Mouse (Mus musculus) forebrain, embryonic 15.5 days (tissue): ENCODE data around the gene Nsdhl. TPM values are rescaled to one million over a fixed set of nuclear protein-coding genes. Genes with fewer than 3 reads are reported as not detected.

Experiments used
- ATAC-seq: fragments of 200-750 bp; cut with Nextera tagmentation; replicated peaks from 2 replicates; pipeline ENCODE4 v1.8.0; 2017; ENCODE audit warnings: mild to moderate bottlenecking, moderate TSS enrichment, moderate library complexity
- H3K27ac ChIP-seq: fragments of 300-500 bp; sonication (generic); replicated peaks from 2 replicates; pipeline ENCODE4 v1.5.1; 2015; ENCODE audit warnings: mild to moderate bottlenecking, inconsistent platforms
- H3K27me3 ChIP-seq: fragments of 300-500 bp; sonication (generic); 2 replicates; pipeline ENCODE4 v1.6.1; 2015; ENCODE audit warnings: inconsistent platforms
- H3K36me3 ChIP-seq: fragments of 300-500 bp; sonication (generic); 2 replicates; pipeline ENCODE4 v1.6.1; 2015; ENCODE audit warnings: mild to moderate bottlenecking, inconsistent platforms
- H3K4me1 ChIP-seq: fragments of 300-500 bp; sonication (generic); 2 replicates; pipeline ENCODE4 v1.6.1; 2015; ENCODE audit warnings: inconsistent platforms
- H3K4me2 ChIP-seq: fragments of 300-500 bp; sonication (generic); replicated peaks from 2 replicates; pipeline ENCODE4 v1.6.1; 2015; ENCODE audit warnings: mild to moderate bottlenecking, inconsistent platforms
- H3K4me3 ChIP-seq: fragments of 300-500 bp; sonication (generic); 2 replicates; pipeline ENCODE4 v1.5.1; 2015; ENCODE audit warnings: mild to moderate bottlenecking, inconsistent platforms
- H3K9ac ChIP-seq: fragments of 300-500 bp; sonication (generic); replicated peaks from 2 replicates; pipeline ENCODE4 v1.6.1; 2015; ENCODE audit warnings: mild to moderate bottlenecking, inconsistent platforms
- H3K9me3 ChIP-seq: fragments of 300-500 bp; sonication (generic); 2 replicates; pipeline ENCODE4 v1.6.1; 2016; ENCODE audit warnings: inconsistent platforms
- WGBS: fragments of 180-500 bp; shearing (Covaris S2); methylation state at CpG from one replicate; pipeline ENCODE4 v1.1.7; 2015; ENCODE audit warnings: mixed read lengths; 5-methylcytosine and 5-hydroxymethylcytosine counted together
- polyA plus RNA-seq: library from polyadenylated mRNA; unstranded; fragments of >200 nt; fragmentation: Nextera tagmentation; extraction: Ambion mirVana; gene quantifications from 2 replicates; pipeline ENCODE4 v1.2.1, GENCODE M21; 2015

The Nsdhl gene
- polyA plus RNA-seq, 1 experiment from 2014 or later = 36.9 TPM

DNA sequence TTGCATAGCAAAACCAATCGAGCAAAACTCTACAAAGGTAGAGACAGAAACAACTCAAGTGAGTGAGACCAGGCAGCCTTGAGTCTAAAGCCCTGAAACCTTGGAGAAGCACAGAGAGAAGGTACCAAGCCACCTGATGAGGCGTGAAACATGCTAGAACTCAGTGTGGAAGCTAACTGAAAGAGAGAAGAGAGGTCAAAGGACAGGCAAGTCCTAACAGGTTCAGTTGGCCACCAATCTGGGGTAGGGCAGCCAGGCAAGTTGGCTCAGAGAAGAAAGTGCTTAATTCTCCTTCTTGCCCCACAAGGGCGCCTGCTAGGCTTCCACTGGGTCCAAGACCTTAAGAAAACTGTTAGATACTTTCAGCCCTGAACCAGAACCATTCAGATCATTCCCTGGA, 43.2 kb downstream of the Nsdhl start:
- Histone ChIP-seq H3K9ac (no peak overlapping the region), H3K36me3 (0 out of 2 replicates have a peak, but pooled peaks cover 2% of the 10 kb centered on the region), H3K9me3 (no peaks in the 10 kb centered on the region), H3K4me2 (no peak overlapping the region), H3K27ac (no peak overlapping the region), H3K4me3 (no peak overlapping the region), H3K27me3 (no peaks in the 10 kb centered on the region), H3K4me1 (no peaks in the 10 kb centered on the region)
- 72% methylated on average over 3 of the region's 3 CpGs for WGBS
- no peak for ATAC-seq

DNA sequence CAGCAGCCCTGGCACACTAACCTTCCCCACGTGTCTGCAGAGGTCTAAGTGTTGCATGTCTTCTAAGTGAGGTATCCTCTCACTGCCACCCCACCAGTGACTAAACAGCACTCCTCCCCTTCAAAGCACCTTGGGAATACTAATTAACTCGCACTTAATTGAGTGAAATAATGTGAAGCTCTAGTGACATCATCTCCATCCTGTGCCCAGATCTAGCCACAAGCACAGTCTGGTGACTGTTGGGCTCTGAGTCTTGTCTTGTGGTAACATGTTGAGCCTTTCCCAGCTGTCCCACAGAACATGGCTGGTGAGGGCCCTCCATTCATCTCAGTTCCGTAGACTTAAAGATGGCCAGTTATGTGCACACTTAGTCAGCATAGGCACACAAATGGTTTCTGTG, 44.4 kb downstream of the Nsdhl start:
- no peak for ATAC-seq
- Histone ChIP-seq H3K27ac (no peak overlapping the region), H3K36me3 (0 out of 2 replicates have a peak, but pooled peaks cover 2% of the 10 kb centered on the region), H3K4me3 (no peak overlapping the region), H3K4me2 (no peak overlapping the region), H3K9me3 (no peaks in the 10 kb centered on the region), H3K27me3 (no peaks in the 10 kb centered on the region), H3K9ac (no peak overlapping the region), H3K4me1 (no peaks in the 10 kb centered on the region)
- WGBS = 68% methylated on average over 3 of the region's 3 CpGs

DNA sequence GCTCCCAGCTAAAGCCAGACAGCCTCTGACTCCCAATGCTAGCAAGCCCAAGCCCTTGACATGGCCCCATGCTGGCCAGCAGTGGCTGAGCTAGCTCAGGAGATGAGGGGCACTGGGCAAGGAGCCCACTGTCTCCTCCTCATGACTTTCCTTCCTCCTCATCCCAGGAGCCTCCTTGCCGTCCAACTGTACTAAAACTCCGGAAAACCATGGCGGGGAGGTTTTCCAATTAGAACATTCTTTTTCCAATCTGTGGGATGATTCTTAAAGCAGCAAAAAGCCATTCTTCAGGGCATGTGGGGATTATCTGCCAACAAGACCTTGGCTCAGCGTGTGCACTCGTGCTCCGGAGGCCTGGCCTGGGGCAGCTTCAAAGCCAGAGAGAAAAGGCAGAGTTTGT, 64.5 kb downstream of the Nsdhl start:
- ATAC-seq = no peak
- Histone ChIP-seq H3K9me3 (no peaks in the 10 kb centered on the region), H3K9ac (no peak overlapping the region), H3K36me3 (no peaks in the 10 kb centered on the region), H3K27ac (no peak overlapping the region), H3K4me2 (no peak overlapping the region), H3K27me3 (peaks cover 8% of the 10 kb centered on the region; the same call in 1 of the 2 replicates), H3K4me1 (peaks cover 3% of the 10 kb centered on the region; the same call in 1 of the 2 replicates), H3K4me3 (no peak overlapping the region)
- 57% methylated on average over 6 of the region's 6 CpGs for WGBS

DNA sequence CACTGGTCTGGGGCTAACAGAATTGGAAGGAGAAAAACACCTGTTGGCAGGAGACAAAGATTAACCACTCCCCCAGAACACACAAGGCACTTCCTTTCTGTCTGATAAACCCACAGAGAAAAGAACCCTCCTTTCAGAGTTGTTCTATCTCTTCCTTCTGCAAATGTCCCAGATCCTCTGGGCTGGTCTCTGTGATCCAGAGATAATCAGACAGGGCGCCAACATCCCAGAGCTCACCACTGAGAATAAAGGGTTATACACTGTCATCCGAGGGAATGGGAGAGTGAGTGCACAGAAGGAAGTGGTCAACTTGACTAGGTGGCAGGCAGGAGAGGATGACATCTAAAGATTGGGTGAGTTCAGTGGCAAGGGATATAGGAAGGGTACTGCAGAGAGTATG, 67.2 kb downstream of the Nsdhl start:
- H3K27ac ChIP-seq = no peak overlapping the region
- no peak overlapping the region for H3K4me3 ChIP-seq
- no peak overlapping the region for H3K4me2 ChIP-seq
- no peak for ATAC-seq
- 86% methylated on average over 2 of the region's 2 CpGs for WGBS
- H3K9ac ChIP-seq = no peak overlapping the region
- no peaks in the 10 kb centered on the region for H3K36me3 ChIP-seq
- H3K4me1 ChIP-seq = peaks cover 3% of the 10 kb centered on the region; the same call in 1 of the 2 replicates
- H3K27me3 ChIP-seq = peaks cover 8% of the 10 kb centered on the region; the same call in 1 of the 2 replicates
- H3K9me3 ChIP-seq = no peaks in the 10 kb centered on the region

DNA sequence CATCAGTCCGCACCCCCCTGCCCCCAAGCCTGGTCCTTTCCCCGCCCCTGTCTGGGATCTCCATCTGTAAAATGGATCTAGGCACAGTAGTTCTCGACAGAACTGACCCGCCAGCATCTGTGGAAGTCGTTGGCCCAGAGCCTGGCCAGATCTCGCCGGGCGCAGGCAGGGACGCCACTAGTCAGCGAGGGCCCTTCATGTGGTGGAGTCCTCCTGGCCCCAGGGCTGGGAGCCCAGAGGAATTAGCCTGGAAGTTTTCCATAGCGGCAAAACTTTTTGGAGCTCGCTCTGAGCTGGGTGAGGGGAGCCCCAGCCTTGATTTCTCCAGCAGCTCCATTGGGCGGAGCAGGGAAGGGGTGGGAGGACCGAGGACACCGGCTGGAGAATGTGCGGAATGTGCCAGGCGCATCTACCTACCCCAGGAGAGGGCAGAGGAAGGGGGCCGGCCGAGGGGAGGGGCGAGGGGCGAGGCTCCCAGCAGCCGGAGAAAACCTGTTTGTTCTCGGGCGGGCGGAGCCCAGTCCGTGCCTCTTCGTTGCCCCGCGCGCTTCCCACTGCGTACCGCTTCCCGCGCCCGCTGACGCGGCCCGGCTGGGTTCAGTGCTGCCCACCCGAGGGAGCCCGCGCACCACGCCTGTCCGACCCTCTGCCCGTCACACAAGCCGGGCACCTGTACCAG, 68.6 kb downstream of the Nsdhl start, which contains the start of gene Zfp185:
Zfp185 (plus strand) TSS at position 499 of the 679 bp plus-strand sequence.
- WGBS = 26% methylated on average over 45 of the region's 45 CpGs
- H3K4me1 ChIP-seq = peaks cover 3% of the 10 kb centered on the region; the same call in 1 of the 2 replicates
- H3K36me3 ChIP-seq = no peaks in the 10 kb centered on the region
- H3K4me2 ChIP-seq = peak within 1 kb of the TSS; percentile 62
- peak; percentile 64 for ATAC-seq
- peak within 1 kb of the TSS; percentile 39 for H3K4me3 ChIP-seq
- H3K9ac ChIP-seq = peak within 1 kb of the TSS; percentile 33; the same call in 1 of the 2 replicates
- H3K27ac ChIP-seq = no peak within 1 kb of the TSS
- H3K27me3 ChIP-seq = peaks cover 8% of the 10 kb centered on the region; the same call in 1 of the 2 replicates
- H3K9me3 ChIP-seq = no peaks in the 10 kb centered on the region

DNA sequence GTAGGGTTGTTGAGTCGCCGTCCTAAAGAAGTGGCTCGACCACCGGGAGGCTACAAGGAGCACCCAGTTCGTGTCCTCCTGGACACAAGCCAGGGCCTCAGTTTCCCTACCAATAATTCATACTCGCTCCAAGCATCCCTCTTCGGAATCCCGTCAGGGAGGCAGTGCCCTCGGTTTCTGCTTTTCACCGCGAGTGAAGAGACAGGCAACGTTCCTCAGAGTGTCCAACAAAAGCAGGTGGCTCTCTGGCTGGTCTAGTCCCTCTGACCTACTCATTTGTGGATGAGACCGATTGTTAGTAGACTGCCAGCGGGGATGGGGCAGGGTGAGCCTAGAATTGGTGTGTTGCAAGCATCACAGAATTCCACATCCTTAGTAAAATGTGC, 69.2 kb downstream of the Nsdhl start:
- ATAC-seq = no peak
- Histone ChIP-seq H3K36me3 (no peaks in the 10 kb centered on the region), H3K27ac (no peak overlapping the region), H3K4me3 (peak overlapping the region; percentile 39), H3K9me3 (no peaks in the 10 kb centered on the region), H3K9ac (peak overlapping the region; percentile 33; the same call in 1 of the 2 replicates), H3K4me2 (peak overlapping the region; percentile 62), H3K4me1 (peaks cover 3% of the 10 kb centered on the region; the same call in 1 of the 2 replicates), H3K27me3 (peaks cover 8% of the 10 kb centered on the region; the same call in 1 of the 2 replicates)
- 27% methylated on average over 14 of the region's 14 CpGs for WGBS

DNA sequence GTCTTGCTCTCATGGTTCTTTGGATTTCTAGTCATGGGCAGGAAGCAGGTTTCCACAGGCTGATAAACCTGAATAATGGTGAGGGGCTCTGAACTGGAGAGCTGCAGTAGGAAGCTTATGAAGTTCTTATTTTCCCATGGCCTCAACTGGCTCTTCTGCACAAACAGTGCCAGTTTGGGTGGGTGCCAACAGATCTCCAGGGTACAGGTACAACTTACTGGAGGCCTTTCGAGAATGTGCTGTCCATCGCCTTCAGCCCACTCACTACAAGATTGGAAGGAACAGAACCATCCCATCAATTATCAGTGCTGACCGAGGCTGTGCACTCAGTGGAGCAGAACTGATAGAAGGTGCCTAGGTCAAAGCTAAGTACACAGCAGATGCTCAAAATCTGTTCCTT, 70.1 kb downstream of the Nsdhl start:
- H3K4me1 ChIP-seq = peaks cover 3% of the 10 kb centered on the region; the same call in 1 of the 2 replicates
- H3K4me3 ChIP-seq = no peak overlapping the region
- H3K36me3 ChIP-seq = no peaks in the 10 kb centered on the region
- H3K9me3 ChIP-seq = no peaks in the 10 kb centered on the region
- H3K27ac ChIP-seq = no peak overlapping the region
- H3K4me2 ChIP-seq = no peak overlapping the region
- peaks cover 8% of the 10 kb centered on the region; the same call in 1 of the 2 replicates for H3K27me3 ChIP-seq
- ATAC-seq = no peak
- no peak overlapping the region for H3K9ac ChIP-seq
- WGBS = 93% methylated on average over 3 of the region's 3 CpGs

DNA sequence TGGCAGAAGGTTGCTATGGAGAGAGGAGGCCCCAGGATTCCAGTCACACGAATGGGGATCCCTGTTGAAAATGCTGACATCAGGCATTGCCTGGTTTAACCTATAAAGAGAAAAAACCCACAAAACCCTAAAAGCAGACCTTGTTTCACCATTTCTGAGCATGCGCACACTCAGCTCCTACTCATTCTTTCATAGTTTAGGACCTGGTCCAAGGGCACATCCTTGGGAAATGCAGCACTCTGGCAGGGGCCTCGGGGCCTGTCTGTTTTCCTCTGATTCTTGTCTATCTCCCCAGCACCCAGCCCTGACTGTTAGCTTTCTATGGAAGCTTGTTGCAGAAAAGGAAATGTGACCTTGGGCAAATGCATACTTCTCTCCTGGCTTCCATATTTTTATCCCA, 72.2 kb downstream of the Nsdhl start:
- H3K9ac ChIP-seq = no peak overlapping the region
- no peaks in the 10 kb centered on the region for H3K9me3 ChIP-seq
- no peaks in the 10 kb centered on the region for H3K36me3 ChIP-seq
- H3K27ac ChIP-seq = no peak overlapping the region
- peaks cover 3% of the 10 kb centered on the region; the same call in 1 of the 2 replicates for H3K4me1 ChIP-seq
- H3K4me2 ChIP-seq = no peak overlapping the region
- ATAC-seq = no peak
- H3K4me3 ChIP-seq = no peak overlapping the region
- peaks cover 7% of the 10 kb centered on the region; the same call in 1 of the 2 replicates for H3K27me3 ChIP-seq
- 71% methylated on average over 3 of the region's 3 CpGs for WGBS

DNA sequence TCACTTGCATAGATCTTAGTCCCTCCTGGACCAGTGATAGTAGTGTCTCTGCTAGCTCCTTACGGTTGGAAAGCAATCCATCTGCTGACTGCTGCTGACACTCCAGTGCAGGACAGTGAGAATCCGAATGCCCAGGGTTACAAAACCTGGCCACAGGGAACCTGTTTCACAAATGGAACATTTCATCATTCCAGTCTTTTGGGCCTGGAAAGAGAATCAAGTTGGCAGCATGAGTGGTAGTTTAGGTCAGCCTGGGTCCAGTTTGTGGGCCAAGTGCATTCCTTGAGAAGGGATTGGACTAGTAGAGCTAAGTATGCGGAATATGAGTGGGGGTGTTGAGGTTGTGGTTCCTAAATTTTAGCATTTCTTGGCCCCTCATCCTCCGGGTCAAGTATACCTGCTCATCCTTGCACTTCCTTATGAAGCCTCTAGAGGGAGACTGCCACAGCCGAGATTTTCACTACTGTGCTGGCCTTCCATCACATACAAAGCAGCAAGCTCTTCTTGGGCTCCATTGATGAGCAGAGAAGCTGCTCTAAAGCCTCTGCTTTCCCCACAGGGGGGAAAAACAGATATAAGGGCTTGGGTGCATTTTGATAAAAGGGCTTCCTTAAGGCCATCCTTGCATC, 74.0 kb downstream of the Nsdhl start:
- Histone ChIP-seq H3K36me3 (no peaks in the 10 kb centered on the region), H3K27me3 (no peaks in the 10 kb centered on the region), H3K9me3 (no peaks in the 10 kb centered on the region), H3K4me2 (no peak overlapping the region), H3K4me1 (peaks cover 2% of the 10 kb centered on the region; the same call in 1 of the 2 replicates), H3K27ac (no peak overlapping the region), H3K4me3 (no peak overlapping the region), H3K9ac (no peak overlapping the region)
- 62% methylated on average over 5 of the region's 5 CpGs for WGBS
- ATAC-seq = no peak

DNA sequence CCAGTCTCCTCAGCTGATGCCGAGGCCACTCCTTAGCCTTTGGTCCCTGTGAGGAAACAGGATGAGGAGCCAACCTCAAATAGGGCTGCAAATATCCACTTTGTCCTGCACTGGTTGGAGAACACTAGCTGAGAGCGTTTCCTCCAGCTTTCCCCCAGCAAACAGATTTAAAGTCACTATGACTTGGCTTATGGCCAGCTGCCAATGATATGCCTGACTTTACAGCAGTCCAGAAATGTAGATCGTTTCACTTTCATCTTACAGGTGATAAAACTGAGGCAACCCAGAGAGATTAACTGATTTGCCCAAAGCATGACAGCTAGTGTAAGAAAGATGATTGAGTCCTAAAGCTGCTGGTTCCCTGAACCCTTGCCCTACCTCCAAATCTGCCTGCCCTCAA, 77.2 kb downstream of the Nsdhl start:
- Histone ChIP-seq H3K27ac (no peak overlapping the region), H3K4me2 (no peak overlapping the region), H3K36me3 (no peaks in the 10 kb centered on the region), H3K4me1 (no peaks in the 10 kb centered on the region), H3K9ac (no peak overlapping the region), H3K27me3 (no peaks in the 10 kb centered on the region), H3K4me3 (no peak overlapping the region), H3K9me3 (no peaks in the 10 kb centered on the region)
- no peak for ATAC-seq
- 77% methylated on average over 3 of the region's 3 CpGs for WGBS

DNA sequence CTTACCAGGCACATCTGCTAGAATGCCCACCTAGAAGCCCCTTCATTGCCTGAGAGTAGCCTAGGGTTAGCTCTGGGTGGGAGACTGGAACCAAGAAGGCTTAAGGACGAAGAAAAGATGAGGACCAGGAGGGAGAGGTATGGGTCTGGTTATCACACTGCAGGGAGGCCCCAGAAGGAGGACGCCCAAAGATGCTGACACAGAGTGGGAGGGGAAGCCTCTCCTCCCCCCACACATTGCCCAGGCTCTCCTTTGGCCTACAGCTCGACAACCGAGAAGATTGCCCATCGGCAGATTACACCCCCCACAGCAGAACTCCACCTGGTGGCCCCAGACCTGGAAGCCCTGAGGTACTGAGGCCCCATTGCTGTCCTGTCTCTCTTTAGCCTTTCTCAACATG, 84.8 kb downstream of the Nsdhl start:
- H3K27ac ChIP-seq = no peak overlapping the region
- no peaks in the 10 kb centered on the region for H3K4me1 ChIP-seq
- H3K9me3 ChIP-seq = no peaks in the 10 kb centered on the region
- no peak overlapping the region for H3K9ac ChIP-seq
- WGBS = 87% methylated on average over 5 of the region's 5 CpGs
- ATAC-seq = no peak
- no peak overlapping the region for H3K4me2 ChIP-seq
- H3K27me3 ChIP-seq = no peaks in the 10 kb centered on the region
- no peaks in the 10 kb centered on the region for H3K36me3 ChIP-seq
- H3K4me3 ChIP-seq = no peak overlapping the region

DNA sequence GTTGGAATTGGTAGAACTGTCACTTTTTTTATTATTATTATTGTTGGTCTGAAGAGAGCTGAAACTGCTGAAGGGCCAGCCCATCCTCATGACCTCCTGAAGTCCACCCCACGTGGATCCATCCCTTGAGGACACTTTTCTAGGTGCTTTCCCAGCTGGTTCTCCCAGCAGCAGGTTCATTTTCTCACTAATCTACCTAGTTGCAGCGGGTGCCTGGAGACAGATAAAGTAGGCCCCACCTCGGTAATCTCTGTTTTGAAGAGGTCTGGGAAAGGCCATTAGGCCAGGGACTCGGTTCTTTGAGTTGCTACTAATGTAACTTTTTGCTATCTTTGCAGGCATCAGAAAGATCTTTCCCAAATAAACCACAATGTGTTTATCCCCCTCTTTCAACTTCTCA, 87.3 kb downstream of the Nsdhl start:
- no peak overlapping the region for H3K4me3 ChIP-seq
- H3K4me2 ChIP-seq = no peak overlapping the region
- no peaks in the 10 kb centered on the region for H3K9me3 ChIP-seq
- WGBS = 75% methylated on average over 4 of the region's 4 CpGs
- H3K27me3 ChIP-seq = no peaks in the 10 kb centered on the region
- H3K36me3 ChIP-seq = no peaks in the 10 kb centered on the region
- H3K9ac ChIP-seq = no peak overlapping the region
- no peak overlapping the region for H3K27ac ChIP-seq
- no peaks in the 10 kb centered on the region for H3K4me1 ChIP-seq
- no peak for ATAC-seq
